Mouse (Mus musculus) intestine, embryonic 14.5 days (tissue): ENCODE measurements around the gene Zdhhc20. TPM values are rescaled to one million over a fixed set of nuclear protein-coding genes. Genes with fewer than 3 reads are reported as not detected.
"Not testable (repeated sequence)": the region's sequence is repeated elsewhere in the genome, so short reads cannot be mapped to it uniquely, and the experiment has no call there.

Source experiments
- ATAC-seq: fragments of 200-750 bp; cut with Nextera tagmentation; replicated peaks from 2 replicates; pipeline ENCODE4 v1.8.0; 2017; ENCODE audit warnings: low read depth, moderate number of reproducible peaks, moderate TSS enrichment, moderate library complexity; ENCODE audit not compliant: low FRiP score, low TSS enrichment
- DNase-seq: peaks from one replicate; pipeline ENCODE4 v3.0.0-alpha.2; 2018; ENCODE audit warnings: low spot score
- H3K27ac ChIP-seq: fragments of 300-500 bp; sonication (generic); 2 replicates; pipeline ENCODE4 v1.5.1; 2014; ENCODE audit warnings: low read depth, mild to moderate bottlenecking, control low read depth
- H3K27me3 ChIP-seq: fragments of 300-500 bp; sonication (generic); replicated peaks from 2 replicates; pipeline ENCODE4 v1.6.1; 2014; ENCODE audit warnings: low read length, control low read depth; ENCODE audit not compliant: control insufficient read depth, insufficient read depth
- H3K36me3 ChIP-seq: fragments of 300-500 bp; sonication (generic); 2 replicates; pipeline ENCODE4 v1.6.1; 2014; ENCODE audit warnings: low read length, control low read depth; ENCODE audit not compliant: control insufficient read depth, insufficient read depth
- H3K4me1 ChIP-seq: fragments of 300-500 bp; sonication (generic); replicated peaks from 2 replicates; pipeline ENCODE4 v1.6.1; 2014; ENCODE audit warnings: low read length, control low read depth, mixed read lengths; ENCODE audit not compliant: control insufficient read depth, insufficient read depth
- H3K4me2 ChIP-seq: fragments of 300-500 bp; sonication (generic); 2 replicates; pipeline ENCODE4 v1.6.1; 2014; ENCODE audit warnings: low read length
- H3K4me3 ChIP-seq: fragments of 300-500 bp; sonication (generic); 2 replicates; pipeline ENCODE4 v1.5.1; 2014; ENCODE audit warnings: low read depth, low read length, control low read depth, mixed read lengths
- H3K9ac ChIP-seq: fragments of 300-500 bp; sonication (generic); 2 replicates; pipeline ENCODE4 v1.6.1; 2014; ENCODE audit warnings: mild to moderate bottlenecking, low read length
- H3K9me3 ChIP-seq: fragments of 300-500 bp; sonication (generic); 2 replicates; pipeline ENCODE4 v1.6.1; 2016; ENCODE audit warnings: low read length, control low read depth; ENCODE audit not compliant: control insufficient read depth
- WGBS: fragments of 180-500 bp; shearing (Covaris S2); extraction: QIAGEN DNeasy Blood & Tissue Kit; methylation state at CpG from one replicate; pipeline ENCODE4 v1.1.7; 2014; 5-methylcytosine and 5-hydroxymethylcytosine counted together
- polyA plus RNA-seq: library from polyadenylated mRNA; unstranded; fragments of >200 nt; fragmentation: Nextera tagmentation; extraction: Ambion mirVana; gene quantifications from 2 replicates; pipeline ENCODE4 v1.2.1, GENCODE M21; 2014

Zdhhc20 gene
- polyA plus RNA-seq, 1 experiment from 2014 or later, result 56.9 TPM

- Histone ChIP-seq H3K27me3 (no peaks in the 10 kb centered on the region), H3K4me2 (no peak overlapping the region), H3K27ac (no peak overlapping the region), H3K36me3 (peaks cover 37% of the 10 kb centered on the region), H3K4me3 (no peak overlapping the region), H3K9me3 (no peaks in the 10 kb centered on the region), H3K9ac (no peak overlapping the region), H3K4me1 (no peaks in the 10 kb centered on the region)
- 88% methylated on average over 17 of the region's 17 CpGs for WGBS
- DNase-seq (no peak), ATAC-seq (no peak)
Observed at GRCm38 (mm10) chr14:57919148-57919875, 29.2 kb upstream of the Zdhhc20 start.

- H3K4me3 ChIP-seq, result no peak overlapping the region
- H3K4me2 ChIP-seq, result no peak overlapping the region
- H3K9ac ChIP-seq, result no peak overlapping the region
- peaks cover 20% of the 10 kb centered on the region for H3K36me3 ChIP-seq
- no peaks in the 10 kb centered on the region for H3K27me3 ChIP-seq
- ATAC-seq, result no peak
- H3K27ac ChIP-seq, result no peak overlapping the region
- WGBS, result 72% methylated on average over 6 of the region's 6 CpGs
- no peak for DNase-seq
- H3K9me3 ChIP-seq, result no peaks in the 10 kb centered on the region
- H3K4me1 ChIP-seq, result no peaks in the 10 kb centered on the region
Observed at GRCm38 (mm10) chr14:57915341-57915740, 25.3 kb upstream of the Zdhhc20 start.

- not testable (repeated sequence) for H3K27me3 ChIP-seq, DNase-seq, H3K27ac ChIP-seq, H3K4me2 ChIP-seq, H3K4me3 ChIP-seq, H3K9ac ChIP-seq, H3K9me3 ChIP-seq, H3K4me1 ChIP-seq, ATAC-seq
- peaks cover 16% of the 10 kb centered on the region for H3K36me3 ChIP-seq
- 58% methylated on average over 1 of the region's 1 CpGs for WGBS
Observed at GRCm38 (mm10) chr14:57912211-57913007, 22.3 kb upstream of the Zdhhc20 start.

DNA sequence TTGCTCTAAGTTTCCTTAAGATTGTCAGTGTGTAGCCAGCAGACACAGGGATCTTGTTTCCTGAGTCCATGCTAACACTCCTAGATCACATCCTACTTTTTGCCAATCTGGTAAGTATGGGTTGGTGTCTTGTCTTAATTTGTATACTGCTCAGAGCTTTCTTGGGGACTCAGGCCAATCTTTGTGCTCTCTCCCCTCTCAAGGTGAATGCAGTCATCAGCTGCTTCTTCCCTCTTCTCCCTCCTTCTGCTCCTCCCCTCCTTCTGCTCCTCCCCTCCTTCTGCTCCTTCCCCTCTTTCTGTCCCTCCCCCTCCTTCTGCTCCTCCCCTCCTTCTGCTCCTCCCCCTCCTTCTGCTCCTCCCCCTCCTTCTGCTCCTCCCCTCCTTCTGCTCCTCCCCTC, 21.7 kb upstream of the Zdhhc20 start:
- DNase-seq, H3K27me3 ChIP-seq, H3K4me2 ChIP-seq, H3K9me3 ChIP-seq, H3K4me1 ChIP-seq, H3K9ac ChIP-seq, H3K4me3 ChIP-seq, H3K27ac ChIP-seq, ATAC-seq: not testable (repeated sequence)
- H3K36me3 ChIP-seq, result peaks cover 11% of the 10 kb centered on the region

DNA sequence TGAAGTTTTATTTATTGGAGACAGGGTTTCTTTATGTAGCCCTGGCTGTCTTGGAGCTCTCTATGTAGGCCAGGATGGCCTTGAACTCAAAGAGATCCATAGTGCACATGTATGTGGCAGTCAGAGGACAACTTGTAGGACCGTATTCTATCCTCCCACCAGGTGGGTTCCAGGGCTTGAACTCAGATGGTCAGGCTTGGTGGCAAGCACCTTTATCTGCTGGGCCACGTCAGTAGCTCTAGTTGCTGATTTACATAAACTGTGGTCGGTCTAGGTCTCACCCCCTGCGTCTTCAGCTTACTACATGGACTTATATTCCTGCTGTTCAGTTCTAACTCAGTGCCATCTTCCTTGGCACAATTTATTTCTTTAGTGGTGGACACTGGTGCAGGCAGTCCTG, 21.2 kb upstream of the Zdhhc20 start:
- Histone ChIP-seq H3K4me3 (no peak overlapping the region), H3K27ac (no peak overlapping the region), H3K36me3 (peaks cover 7% of the 10 kb centered on the region; the same call in 1 of the 2 replicates), H3K9ac (no peak overlapping the region), H3K4me2 (no peak overlapping the region), H3K9me3 (no peaks in the 10 kb centered on the region), H3K27me3 (no peaks in the 10 kb centered on the region), H3K4me1 (no peaks in the 10 kb centered on the region)
- ATAC-seq, result no peak
- 85% methylated on average over 4 of the region's 4 CpGs for WGBS
- DNase-seq, result no peak

GRCm38 (mm10) chr14:57910501-57911068, 20.5 kb upstream of the Zdhhc20 start:
- H3K4me2 ChIP-seq, result peak overlapping the region; percentile 47
- peak; percentile 91 for ATAC-seq
- peak overlapping the region; percentile 31; the same call in 1 of the 2 replicates for H3K9ac ChIP-seq
- peak overlapping the region; percentile 21 for H3K4me3 ChIP-seq
- no peak overlapping the region for H3K27ac ChIP-seq
- no peaks in the 10 kb centered on the region for H3K27me3 ChIP-seq
- DNase-seq, result peak; percentile 89
- 0 out of 2 replicates have a peak, but pooled peaks cover 2% of the 10 kb centered on the region for H3K36me3 ChIP-seq
- H3K9me3 ChIP-seq, result no peaks in the 10 kb centered on the region
- no peaks in the 10 kb centered on the region for H3K4me1 ChIP-seq
- whole genome bisulfite sequencing, result 23% methylated on average over 26 of the region's 26 CpGs

DNA sequence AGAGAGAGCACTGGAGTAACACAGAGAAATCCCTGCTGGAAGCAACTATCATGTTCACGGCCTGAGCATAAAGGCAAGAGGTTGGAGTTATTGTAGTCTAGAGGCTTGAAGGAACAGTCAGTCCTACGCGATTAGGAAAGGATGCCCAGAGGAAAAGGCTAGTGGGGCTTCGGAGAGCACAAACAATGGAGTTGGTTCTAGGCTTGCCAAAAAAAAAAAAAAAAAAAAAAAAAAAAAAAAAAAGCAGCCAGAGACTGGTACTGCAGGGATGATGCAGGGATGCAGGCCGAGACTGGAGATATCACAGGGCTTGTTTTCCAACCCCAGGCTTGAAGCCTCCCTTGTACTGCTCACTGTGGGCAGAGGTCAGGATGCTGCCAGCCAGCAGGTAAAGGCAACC, 19.2 kb upstream of the Zdhhc20 start:
- 84% methylated on average over 5 of the region's 5 CpGs for WGBS
- Histone ChIP-seq H3K4me2 (no peak overlapping the region), H3K9ac (no peak overlapping the region), H3K9me3 (no peaks in the 10 kb centered on the region), H3K27me3 (no peaks in the 10 kb centered on the region), H3K4me1 (no peaks in the 10 kb centered on the region), H3K27ac (no peak overlapping the region), H3K4me3 (no peak overlapping the region), H3K36me3 (no peaks in the 10 kb centered on the region)
- DNase-seq (no peak), ATAC-seq (no peak)

GRCm38 (mm10) chr14:57908431-57908830, 18.4 kb upstream of the Zdhhc20 start:
- Histone ChIP-seq H3K4me3 (no peak overlapping the region), H3K9ac (no peak overlapping the region), H3K27ac (no peak overlapping the region), H3K36me3 (no peaks in the 10 kb centered on the region), H3K4me1 (no peaks in the 10 kb centered on the region), H3K9me3 (no peaks in the 10 kb centered on the region), H3K27me3 (no peaks in the 10 kb centered on the region), H3K4me2 (no peak overlapping the region)
- 50% methylated on average over 2 of the region's 2 CpGs for WGBS
- ATAC-seq, result no peak
- no peak for DNase-seq
